Mouse (Mus musculus): Measurements from ENCODE around the gene Pcgf6.
"Not testable (repeated sequence)": the region's sequence is repeated elsewhere in the genome, so short reads cannot be mapped to it uniquely, and the experiment has no call there.

Gene Pcgf6

GRCm38 (mm10) chr19:46999753-47000152 is 51.0 kb downstream of the Pcgf6 start:
- DNase-seq (ENCODE audit: extremely low read depth, low read depth, low spot score) = no peak

- no peak for DNase-seq (ENCODE audit: extremely low read depth, low read depth, low spot score)
Measured at GRCm38 (mm10) chr19:46998953-46999352, 51.8 kb downstream of the Pcgf6 start.

- no peak for DNase-seq (ENCODE audit: extremely low read depth, low read depth, low spot score)
Measured at GRCm38 (mm10) chr19:46998168-46998870, 52.4 kb downstream of the Pcgf6 start.

- no peak for DNase-seq (ENCODE audit: extremely low read depth, low read depth, low spot score)
Measured at GRCm38 (mm10) chr19:46996095-46996494, 54.6 kb downstream of the Pcgf6 start.

- DNase-seq (ENCODE audit: extremely low read depth, low read depth, low spot score) = not testable (repeated sequence)
Measured at GRCm38 (mm10) chr19:46992329-46992728, 58.4 kb downstream of the Pcgf6 start.

- no peak for DNase-seq (ENCODE audit: extremely low read depth, low read depth, low spot score)
Measured at GRCm38 (mm10) chr19:46991145-46991544, 59.6 kb downstream of the Pcgf6 start.

GRCm38 (mm10) chr19:46990625-46991024 is 60.1 kb downstream of the Pcgf6 start:
- DNase-seq (ENCODE audit: extremely low read depth, low read depth, low spot score) = not testable (repeated sequence)

- DNase-seq (ENCODE audit: extremely low read depth, low read depth, low spot score) = no peak
Measured at GRCm38 (mm10) chr19:46990153-46990518, 60.6 kb downstream of the Pcgf6 start.

- DNase-seq (ENCODE audit: extremely low read depth, low read depth, low spot score) = no peak
Measured at GRCm38 (mm10) chr19:46989479-46990152, 61.1 kb downstream of the Pcgf6 start.

- DNase-seq (ENCODE audit: extremely low read depth, low read depth, low spot score) = no peak
Measured at GRCm38 (mm10) chr19:46988231-46989087, 62.2 kb downstream of the Pcgf6 start.

GRCm38 (mm10) chr19:46987646-46988045 is 63.1 kb downstream of the Pcgf6 start:
- DNase-seq (ENCODE audit: extremely low read depth, low read depth, low spot score) = no peak

- DNase-seq (ENCODE audit: extremely low read depth, low read depth, low spot score) = no peak
Measured at GRCm38 (mm10) chr19:46984726-46985622, 65.7 kb downstream of the Pcgf6 start.

- no peak for DNase-seq (ENCODE audit: extremely low read depth, low read depth, low spot score)
Measured at GRCm38 (mm10) chr19:46983966-46984380, 66.7 kb downstream of the Pcgf6 start.

All from fat pad, adult 2 months (tissue).